In the genomic region with DNA sequence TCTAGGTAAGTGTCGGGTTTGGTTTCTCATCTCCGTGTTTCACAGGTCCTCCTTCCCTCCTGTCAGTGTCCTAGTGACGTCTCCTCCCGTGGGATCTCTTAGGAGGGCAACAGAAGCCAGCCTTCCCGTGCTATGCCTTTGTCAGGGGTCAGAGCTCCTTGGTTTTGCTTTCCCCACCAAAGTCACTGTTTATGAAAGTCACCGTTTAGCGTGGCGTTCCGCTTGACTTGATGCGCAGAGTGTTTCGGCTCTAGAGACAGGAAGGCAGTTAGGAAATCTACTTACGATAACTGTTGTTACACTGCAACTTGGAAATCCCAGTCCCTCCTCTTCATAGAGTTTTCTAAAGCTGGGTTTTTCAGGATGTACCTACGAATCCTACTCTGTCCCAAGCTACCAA, we compare ENCODE assay signal across 22 mouse cellular contexts. TPM values are rescaled to one million over a fixed set of nuclear protein-coding genes. Genes with fewer than 3 reads are reported as not detected.
A peak's percentile ranks its signal among the peaks of the same experiment; 100 is the strongest.
DNase-seq lines count a peak whose midpoint lies in the region; ATAC-seq and TF ChIP-seq lines count a peak whose summit lies in the region.
"Had no signal": no experiment of that assay in that cellular context is flagged by ENCODE, and none has a peak within 500 bp of the region (broad histone marks: within the 10 kb centered on the region; RNA-seq: fewer than 3 reads in every experiment).

No protein-coding gene starts in this region.

- peak overlapping the region; percentile 88; the same call in 1 of the 2 replicates for H3K27ac ChIP-seq in lung, embryonic 15.5 days
- no peak overlapping the region; the same call in 1 of the 2 replicates for H3K27ac ChIP-seq in CH12.LX (ENCODE audit: insufficient read depth, low read depth)
- H3K27ac ChIP-seq: embryonic facial prominence, embryonic 12.5 days; hindbrain, embryonic 14.5 days; left cerebral cortex, adult 2 months had no signal

- no peak overlapping the region for H3K4me3 ChIP-seq in lung, embryonic 15.5 days
- no peak overlapping the region for H3K4me3 ChIP-seq in CH12.LX (replicated peaks in 1 of 3; ENCODE audit: low read depth in 2 of 3, low read length in 2 of 3, poor library complexity in 1 of 3)
- H3K4me3 ChIP-seq: embryonic facial prominence, embryonic 12.5 days; erythroblast, embryonic 14.5 days; heart, embryonic 12.5 days; left cerebral cortex, adult 2 months; megakaryocyte, embryonic 14.5 days had no signal

- H3K4me2 ChIP-seq in lung, embryonic 15.5 days = no peak overlapping the region
- H3K4me2 ChIP-seq in CH12.LX (ENCODE audit: insufficient read depth, low read depth, poor library complexity, severe bottlenecking) = 0 out of 2 replicates have a peak overlapping the region, but pooled peaks have one; percentile 4
- H3K4me2 ChIP-seq: embryonic facial prominence, embryonic 12.5 days; heart, embryonic 12.5 days; hindbrain, embryonic 14.5 days had no signal

- WGBS in lung, embryonic 15.5 days = 79% methylated on average over 13 of the region's 13 CpGs

- H3K36me3 ChIP-seq in lung, embryonic 15.5 days = peaks cover 40% of the 10 kb centered on the region; the same call in 1 of the 2 replicates
- peaks cover 65 to 99% of the 10 kb centered on the region in 2 experiments for H3K36me3 ChIP-seq in CH12.LX (replicated peaks in 1 of 2; ENCODE audit: control insufficient read depth in 1 of 2, insufficient read depth in 1 of 2, low read length in 1 of 2)

- no peak for TF ChIP-seq RAD21 in CH12.LX (IDR thresholded peaks at IDR 0.05; ENCODE audit: low read depth, low read length)

- H3K79me2 ChIP-seq in CH12.LX (replicated peaks; ENCODE audit: control insufficient read depth, extremely low read depth, insufficient read depth, poor library complexity, severe bottlenecking) = no peaks in the 10 kb centered on the region

- no peak for ATAC-seq in lung, embryonic 15.5 days (ENCODE audit: borderline replicate concordance, extremely low read depth, low FRiP score, low TSS enrichment)
- ATAC-seq: forebrain, embryonic 14.5 days had no signal

- no peak for DNase-seq in lung, postnatal 10 days
- no peak for DNase-seq in CH12.LX (ENCODE audit: extremely low read depth)
- DNase-seq in kidney, adult 9 months = peak; percentile 49
- peak; percentile 53 to 63 for DNase-seq in kidney, postnatal 25 days
- DNase-seq in layer of hippocampus, adult 9-11 months = no peak
- no peak for DNase-seq in retina, embryonic 14.5 days (ENCODE audit: low spot score)
- DNase-seq: cerebellum, adult 8-10 months; gastrocnemius, postnatal 10 days; heart, adult 11 months; heart, postnatal 14 days; left cerebral cortex, postnatal 4 days; liver; right cerebral cortex, postnatal 4 days; thymus, adult 2 months had no signal

- no peak for TF ChIP-seq POLR2A in CH12.LX (IDR thresholded peaks at IDR 0.05; ENCODE audit: low read depth, low read length)

- H3K4me1 ChIP-seq in lung, embryonic 15.5 days = peaks cover 17% of the 10 kb centered on the region
- H3K4me1 ChIP-seq in CH12.LX (ENCODE audit: control insufficient read depth in 1 of 2, insufficient read depth in 2 of 2) = peaks cover 4 to 19% of the 10 kb centered on the region in 2 experiments; a peak in 3 of 4 replicates
- H3K4me1 ChIP-seq: embryonic facial prominence, embryonic 12.5 days; heart, embryonic 12.5 days; megakaryocyte, embryonic 14.5 days had no signal

- in situ Hi-C loops in CH12.LX (cut with MboI; ENCODE audit: low pct_ligation_motif_present, low pct_unique_long_range_greater_than_20kb, low sequenced_read_pairs) = loop anchor here (25.0 kb wide), 1 partner anchor 371 kb away; no protein-coding TSS in a partner anchor

- no peak overlapping the region for H3K9ac ChIP-seq in lung, embryonic 15.5 days
- no peak overlapping the region for H3K9ac ChIP-seq in CH12.LX (ENCODE audit: insufficient read depth, low read depth)
- H3K9ac ChIP-seq: embryonic facial prominence, embryonic 12.5 days; heart, embryonic 12.5 days; hindbrain, embryonic 14.5 days had no signal

- no peaks in the 10 kb centered on the region for H3K27me3 ChIP-seq in lung, embryonic 15.5 days
- no peaks in the 10 kb centered on the region for H3K27me3 ChIP-seq in CH12.LX (replicated peaks)
- H3K27me3 ChIP-seq: embryonic facial prominence, embryonic 12.5 days; heart, embryonic 12.5 days; megakaryocyte, embryonic 14.5 days had no signal

- H3K9me3 ChIP-seq in lung, embryonic 15.5 days = no peaks in the 10 kb centered on the region
- H3K9me3 ChIP-seq in CH12.LX (replicated peaks; ENCODE audit: low read length) = no peaks in the 10 kb centered on the region
- H3K9me3 ChIP-seq: embryonic facial prominence, embryonic 12.5 days; heart, embryonic 12.5 days; megakaryocyte, embryonic 14.5 days had no signal

- TF ChIP-seq CTCF in CH12.LX (conservative IDR thresholded peaks at IDR 0.05 in 1 of 2, IDR thresholded peaks at IDR 0.05 in 1 of 2; ENCODE audit: low read depth in 2 of 2, low read length in 2 of 2) = no peak

- TF ChIP-seq EP300 in CH12.LX (IDR thresholded peaks at IDR 0.05; ENCODE audit: low read length) = no peak

- dilution Hi-C loops in CH12.LX (cut with MboI; ENCODE audit: extremely low pct_ligation_motif_present, extremely low pct_unique_long_range_greater_than_20kb, low sequenced_read_pairs) = no loop called here

TF ChIP-seq in CH12.LX, 34 proteins besides CTCF, POLR2A, EP300 and RAD21:
- TF ChIP-seq GABPA (IDR thresholded peaks at IDR 0.05; ENCODE audit: insufficient replicate concordance, low read depth, low read length) (no peak), MAX (IDR thresholded peaks at IDR 0.05; ENCODE audit: low read length) (no peak), SMC3 (IDR thresholded peaks at IDR 0.05; ENCODE audit: low read depth, low read length) (no peak), CHD2 (IDR thresholded peaks at IDR 0.05; ENCODE audit: low read length) (no peak), MAZ (IDR thresholded peaks at IDR 0.05; ENCODE audit: low read depth, low read length) (no peak), PAX5 (IDR thresholded peaks at IDR 0.05; ENCODE audit: low read length) (no peak), USF2 (conservative IDR thresholded peaks at IDR 0.05; ENCODE audit: low read depth, low read length) (no peak), ZNF384 (IDR thresholded peaks at IDR 0.05; ENCODE audit: low read depth, low read length) (no peak), E2F4 (IDR thresholded peaks at IDR 0.05; ENCODE audit: insufficient replicate concordance, low read depth, low read length) (no peak), MYC (IDR thresholded peaks at IDR 0.05; ENCODE audit: low read depth, low read length) (no peak), MAFK (IDR thresholded peaks at IDR 0.05; ENCODE audit: insufficient replicate concordance, low read length) (no peak), ZC3H11A (IDR thresholded peaks at IDR 0.05; ENCODE audit: low read depth, low read length) (no peak), JUN (IDR thresholded peaks at IDR 0.05; ENCODE audit: insufficient read depth, low read depth, low read length) (no peak), ZMIZ1 (IDR thresholded peaks at IDR 0.05; ENCODE audit: low read depth, low read length) (no peak), TCF12 (IDR thresholded peaks at IDR 0.05; ENCODE audit: low read depth, low read length) (no peak), HCFC1 (IDR thresholded peaks at IDR 0.05; ENCODE audit: low read depth, low read length) (no peak), USF1 (IDR thresholded peaks at IDR 0.05; ENCODE audit: low read depth, low read length) (no peak), NRF1 (IDR thresholded peaks at IDR 0.05; ENCODE audit: low read depth, low read length) (no peak)
TF ChIP-seq in CH12.LX: peak in this region for 0.

RNA-seq across cellular contexts. Expression of a gene that starts 28.7 kb away (rescaled TPM):
- 16.1 and 19.8 TPM in 2 replicates for polyA plus RNA-seq in lung, embryonic 15.5 days (2015; fragmentation: Nextera tagmentation; extraction: Ambion mirVana)
- total RNA-seq in CH12.LX (2012; rRNA removed) = 20.4 and 22.6 TPM in 2 replicates
- 35.7 and 39.2 TPM in 2 replicates for total RNA-seq in CH12.LX (2014; rRNA removed)
- polyA plus RNA-seq in CH12.LX (2012; ENCODE audit: insufficient read length, low read depth) = 78.3 and 84.8 TPM in 2 replicates

Comparison
In these comparisons a context has a peak if more than half of its experiments do, and no peak if none do; other contexts are left out.
1. DNase-seq: peak in kidney, adult 9 months (single experiment) and kidney, postnatal 25 days (2 of 2); none in lung, postnatal 10 days (single experiment), CH12.LX (single experiment), layer of hippocampus, adult 9-11 months (single experiment) and retina, embryonic 14.5 days (single experiment).